8 mouse cellular contexts compared by ENCODE assay signal in genomic region chrX:74312540-74313464, GRCm38 (mm10). TPM values are rescaled to one million over a fixed set of nuclear protein-coding genes. Genes with fewer than 3 reads are reported as not detected.
DNase-seq lines count a peak whose midpoint lies in the region; ATAC-seq and TF ChIP-seq lines count a peak whose summit lies in the region.

TSS of gene Fam50a (plus strand) at chrX:74313033.

- H3K4me3 ChIP-seq in bone marrow macrophage, adult 2 months (ENCODE audit: insufficient read depth, low read length) = peak within 1 kb of the TSS; percentile 91
- peak within 1 kb of the TSS; percentile 64 for H3K4me3 ChIP-seq in embryonic facial prominence, embryonic 15.5 days (replicated peaks)
- H3K4me3 ChIP-seq in limb, embryonic 14.5 days (replicated peaks; ENCODE audit: low read length) = peak within 1 kb of the TSS; percentile 60
- H3K4me3 ChIP-seq in midbrain, embryonic 16.5 days (ENCODE audit: low read depth, low read length) = peak within 1 kb of the TSS; percentile 61
- peak within 1 kb of the TSS; percentile 90 for H3K4me3 ChIP-seq in spleen, adult 2 months (ENCODE audit: extremely low read depth, insufficient read depth, insufficient read length)

- peak; percentile 96 for ATAC-seq in embryonic facial prominence, embryonic 15.5 days (ENCODE audit: insufficient number of reproducible peaks, low FRiP score, low TSS enrichment, low read depth)
- peak; percentile 96 for ATAC-seq in limb, embryonic 14.5 days (ENCODE audit: low FRiP score, low read depth)
- peak; percentile 95 for ATAC-seq in midbrain, embryonic 16.5 days

- no peaks in the 10 kb centered on the region for H3K27me3 ChIP-seq in embryonic facial prominence, embryonic 15.5 days
- no peaks in the 10 kb centered on the region for H3K27me3 ChIP-seq in limb, embryonic 14.5 days (ENCODE audit: control insufficient read depth, insufficient read depth, low read length)
- no peaks in the 10 kb centered on the region for H3K27me3 ChIP-seq in midbrain, embryonic 16.5 days (ENCODE audit: control insufficient read depth, insufficient read depth, low read depth, low read length)
- no peaks in the 10 kb centered on the region for H3K27me3 ChIP-seq in spleen, adult 2 months (ENCODE audit: control insufficient read depth, insufficient read depth, low read length)

- peak within 1 kb of the TSS; percentile 69 for H3K4me2 ChIP-seq in embryonic facial prominence, embryonic 15.5 days (replicated peaks)
- peak within 1 kb of the TSS; percentile 61 for H3K4me2 ChIP-seq in limb, embryonic 14.5 days (replicated peaks; ENCODE audit: low read depth, low read length, severe bottlenecking)
- peak within 1 kb of the TSS; percentile 76 for H3K4me2 ChIP-seq in midbrain, embryonic 16.5 days (ENCODE audit: low read length)

- 10% methylated on average over 59 of the region's 59 CpGs for WGBS in embryonic facial prominence, embryonic 15.5 days
- WGBS in limb, embryonic 14.5 days = 20% methylated on average over 44 of the region's 59 CpGs
- WGBS in midbrain, embryonic 16.5 days = 24% methylated on average over 40 of the region's 59 CpGs
- WGBS in spleen, adult 2 months = 23% methylated on average over 59 of the region's 59 CpGs

- no peak for TF ChIP-seq CTCF in bone marrow macrophage, adult 2 months (IDR thresholded peaks at IDR 0.05; ENCODE audit: low read depth, low read length)
- no peak for TF ChIP-seq CTCF in spleen, adult 2 months (IDR thresholded peaks at IDR 0.05; ENCODE audit: extremely low read depth, insufficient read depth, insufficient read length, insufficient replicate concordance)

- peaks cover 9% of the 10 kb centered on the region; the same call in 1 of the 2 replicates for H3K36me3 ChIP-seq in embryonic facial prominence, embryonic 15.5 days
- peaks cover 25% of the 10 kb centered on the region for H3K36me3 ChIP-seq in limb, embryonic 14.5 days (ENCODE audit: control insufficient read depth, insufficient read depth, low read length)
- no peaks in the 10 kb centered on the region; the same call in 1 of the 2 replicates for H3K36me3 ChIP-seq in midbrain, embryonic 16.5 days (ENCODE audit: control insufficient read depth, insufficient read depth, low read length)
- H3K36me3 ChIP-seq in spleen, adult 2 months (ENCODE audit: control insufficient read depth, insufficient read depth, low read length) = peaks cover 10% of the 10 kb centered on the region

- H3K9me3 ChIP-seq in embryonic facial prominence, embryonic 15.5 days (replicated peaks) = no peaks in the 10 kb centered on the region
- H3K9me3 ChIP-seq in limb, embryonic 14.5 days (ENCODE audit: control insufficient read depth, low read length) = no peaks in the 10 kb centered on the region
- H3K9me3 ChIP-seq in midbrain, embryonic 16.5 days (replicated peaks; ENCODE audit: control insufficient read depth, low read length, poor library complexity, severe bottlenecking) = no peaks in the 10 kb centered on the region

- peaks cover 19% of the 10 kb centered on the region for H3K4me1 ChIP-seq in bone marrow macrophage, adult 2 months (ENCODE audit: control insufficient read depth, insufficient read depth, low read length)
- H3K4me1 ChIP-seq in embryonic facial prominence, embryonic 15.5 days = no peaks in the 10 kb centered on the region
- no peaks in the 10 kb centered on the region for H3K4me1 ChIP-seq in limb, embryonic 14.5 days (ENCODE audit: control insufficient read depth, insufficient read depth, low read length)
- peaks cover 9% of the 10 kb centered on the region for H3K4me1 ChIP-seq in midbrain, embryonic 16.5 days (ENCODE audit: control insufficient read depth, insufficient read depth, low read length)
- no peaks in the 10 kb centered on the region; the same call in 1 of the 2 replicates for H3K4me1 ChIP-seq in spleen, adult 2 months (ENCODE audit: control insufficient read depth, insufficient read depth, insufficient read length)

- H3K9ac ChIP-seq in embryonic facial prominence, embryonic 15.5 days = peak within 1 kb of the TSS; percentile 58
- H3K9ac ChIP-seq in limb, embryonic 14.5 days (ENCODE audit: low read depth, low read length, severe bottlenecking) = peak within 1 kb of the TSS; percentile 73
- H3K9ac ChIP-seq in midbrain, embryonic 16.5 days (ENCODE audit: low read depth, low read length) = peak within 1 kb of the TSS; percentile 73

- H3K27ac ChIP-seq in bone marrow macrophage, adult 2 months (ENCODE audit: insufficient read depth, low read depth, low read length) = peak within 1 kb of the TSS; percentile 90
- peak within 1 kb of the TSS; percentile 86 for H3K27ac ChIP-seq in embryonic facial prominence, embryonic 15.5 days (replicated peaks)
- peak within 1 kb of the TSS; percentile 58 for H3K27ac ChIP-seq in limb, embryonic 14.5 days (replicated peaks; ENCODE audit: low read depth, low read length)
- peak within 1 kb of the TSS; percentile 85 for H3K27ac ChIP-seq in midbrain, embryonic 16.5 days (ENCODE audit: low read length)
- H3K27ac ChIP-seq in spleen, adult 2 months (ENCODE audit: insufficient read depth, low read length) = peak within 1 kb of the TSS; percentile 92

- no peak for TF ChIP-seq POLR2A in bone marrow macrophage, adult 2 months (IDR thresholded peaks at IDR 0.05; ENCODE audit: borderline replicate concordance, low read depth, low read length)
- TF ChIP-seq POLR2A in limb, embryonic 14.5 days (IDR thresholded peaks at IDR 0.05; ENCODE audit: borderline replicate concordance, extremely low read depth, insufficient read depth, insufficient read length) = no peak
- TF ChIP-seq POLR2A in spleen, adult 2 months (IDR thresholded peaks at IDR 0.05; ENCODE audit: low read depth, low read length) = no peak; the same call in 1 of the 2 replicates

- peak; percentile 86 to 90 for DNase-seq in B cell, adult 2 months
- DNase-seq in heart, adult 8-10 months (ENCODE audit: low spot score) = peak; percentile 86
- DNase-seq in kidney, adult 9 months = peak; percentile 90
- peak; percentile 87 for DNase-seq in limb, embryonic 14.5 days (ENCODE audit: low spot score)
- peak; percentile 77 to 85 for DNase-seq in spleen, adult 2 months (ENCODE audit: low read depth in 1 of 2, low spot score in 2 of 2)

RNA-seq across cellular contexts. Expression of gene Fam50a, which starts in this region (rescaled TPM):
- 76.2 and 87.8 TPM in 2 replicates for polyA plus RNA-seq in bone marrow macrophage, adult 2 months (2012; ENCODE audit: insufficient read depth, insufficient read length, missing spikeins)
- 66.6 and 68.3 TPM in 2 replicates for polyA plus RNA-seq in embryonic facial prominence, embryonic 15.5 days (2015; fragmentation: Nextera tagmentation; extraction: Ambion mirVana)
- total RNA-seq in heart, adult 8-10 months (2022) = 10 to 100 TPM; 22.7 to 28.1 (median 25.8) TPM
- polyA plus RNA-seq in limb, embryonic 14.5 days (2012; rRNA removed) = 31.5 and 49.7 TPM in 2 replicates
- polyA plus RNA-seq in limb, embryonic 14.5 days (2014; fragmentation: Nextera tagmentation; extraction: Ambion mirVana) = 53.5 and 53.7 TPM in 2 replicates
- polyA plus RNA-seq in midbrain, embryonic 16.5 days (2015; fragmentation: Nextera tagmentation; extraction: Ambion mirVana) = 61.9 and 62.3 TPM in 2 replicates
- polyA plus RNA-seq in spleen, adult 2 months (2012; rRNA removed) = 13.4 and 14.5 TPM in 2 replicates

Comparison
In these comparisons a context has a peak if more than half of its experiments do, and no peak if none do; other contexts are left out.
1. Peak in every context shown above with its lines: DNase-seq, ATAC-seq, H3K4me3 ChIP-seq and H3K27ac ChIP-seq.